Mouse (Mus musculus) layer of hippocampus, adult 18-20 months (tissue): ENCODE results near the gene Cbll1. TPM values are rescaled to one million over a fixed set of nuclear protein-coding genes. Genes with fewer than 3 reads are reported as not detected.
"Not testable (repeated sequence)": the region's sequence is repeated elsewhere in the genome, so short reads cannot be mapped to it uniquely, and the experiment has no call there.

Source experiments
- DNase-seq, 2 experiments: peaks; one replicate each; pipeline ENCODE4 v3.0.0; 2022; ENCODE audit warnings: low spot score in 2 of 2
- total RNA-seq, 2 experiments: library from RNA; stranded (reverse); gene quantifications; 2 replicates each; pipeline ENCODE4 v1.2.3; 2021

Gene Cbll1
- total RNA-seq, 2 experiments from 2014 or later: 25.3 to 26.8 TPM

DNA sequence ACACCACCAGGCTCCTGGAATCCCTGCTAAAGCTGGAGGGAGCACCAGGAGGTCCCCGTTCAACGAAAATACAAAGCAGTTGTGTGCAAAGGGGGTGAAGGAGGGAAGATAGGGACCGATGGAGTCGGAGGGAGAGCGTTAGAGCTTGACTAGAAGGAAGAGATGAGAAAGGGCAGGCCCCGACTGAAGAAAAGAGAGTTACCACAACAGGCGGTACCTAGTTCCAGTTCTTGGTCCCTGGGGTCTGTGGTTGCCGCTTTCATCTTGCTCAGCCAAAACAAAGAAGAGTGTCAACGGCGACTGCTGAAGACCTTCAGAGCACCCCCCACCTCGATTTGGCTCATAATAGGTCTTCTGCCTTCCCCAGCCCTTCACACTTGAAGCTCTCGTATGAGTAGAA lies 780 bp upstream of the Cbll1 start:
- DNase-seq: no peak

DNA sequence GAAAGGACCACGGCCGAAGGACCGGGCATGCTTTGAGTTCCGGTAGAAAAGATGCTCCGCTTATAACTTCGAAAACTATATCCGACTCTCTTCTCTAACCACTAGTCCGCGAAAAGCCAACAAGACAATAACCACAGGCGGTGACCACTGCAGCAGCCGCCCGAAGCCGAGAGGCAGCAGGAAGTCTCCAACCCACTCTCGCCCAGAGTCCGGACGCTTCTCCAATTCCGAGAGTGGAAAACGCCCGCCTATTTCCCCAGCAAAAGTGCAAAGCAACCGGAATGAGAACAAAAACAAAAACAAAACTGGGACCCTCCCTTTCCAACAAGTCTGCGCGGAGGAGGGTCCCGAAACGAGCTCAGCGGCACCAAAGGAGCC lies 491 bp downstream of the Cbll1 start:
- no peak for DNase-seq

DNA sequence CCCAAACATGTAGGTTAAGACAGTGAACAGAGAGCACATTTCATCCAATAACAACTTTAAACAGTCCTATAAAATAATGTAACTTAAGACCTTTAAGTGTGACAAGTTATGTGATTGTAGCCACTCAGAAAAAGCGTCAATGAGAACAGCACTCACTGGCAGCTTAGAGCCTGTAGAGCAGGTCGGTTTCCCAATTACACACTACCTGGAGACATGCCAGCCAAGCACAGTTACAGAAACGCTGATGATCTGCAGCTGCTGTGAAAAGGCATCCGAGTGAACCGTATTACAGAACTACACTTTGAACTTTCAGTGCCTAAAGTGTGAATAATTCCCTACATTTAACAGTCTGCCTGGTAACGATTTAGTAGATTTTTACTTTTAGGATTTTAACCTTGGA lies 13.0 kb downstream of the Cbll1 start:
- no peak for DNase-seq

GRCm38 (mm10) chr12:31478182-31478581 lies 21.2 kb downstream of the Cbll1 start:
- not testable (repeated sequence) for DNase-seq

DNA sequence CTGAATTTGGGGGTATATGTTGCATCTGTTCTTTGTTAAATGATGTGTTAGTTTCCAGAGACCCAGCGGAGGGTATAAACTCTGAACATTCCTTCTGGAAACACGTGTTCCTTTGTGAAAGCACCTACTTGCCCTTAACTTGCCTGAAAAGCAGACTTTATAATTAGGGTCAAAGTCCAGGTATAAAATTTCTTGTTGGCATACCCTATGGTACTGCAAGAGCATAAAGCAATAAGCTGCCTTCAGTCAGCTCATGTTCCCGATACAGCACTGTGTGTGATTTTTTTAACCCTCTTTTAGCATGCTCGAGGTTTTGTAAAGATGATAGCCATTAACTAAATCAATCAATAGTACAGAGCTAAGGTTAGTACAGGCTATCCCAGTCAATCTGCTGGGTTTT lies 36.8 kb downstream of the Cbll1 start:
- DNase-seq: no peak

GRCm38 (mm10) chr12:31461371-31461770 lies 38.0 kb downstream of the Cbll1 start:
- DNase-seq: no peak

DNA sequence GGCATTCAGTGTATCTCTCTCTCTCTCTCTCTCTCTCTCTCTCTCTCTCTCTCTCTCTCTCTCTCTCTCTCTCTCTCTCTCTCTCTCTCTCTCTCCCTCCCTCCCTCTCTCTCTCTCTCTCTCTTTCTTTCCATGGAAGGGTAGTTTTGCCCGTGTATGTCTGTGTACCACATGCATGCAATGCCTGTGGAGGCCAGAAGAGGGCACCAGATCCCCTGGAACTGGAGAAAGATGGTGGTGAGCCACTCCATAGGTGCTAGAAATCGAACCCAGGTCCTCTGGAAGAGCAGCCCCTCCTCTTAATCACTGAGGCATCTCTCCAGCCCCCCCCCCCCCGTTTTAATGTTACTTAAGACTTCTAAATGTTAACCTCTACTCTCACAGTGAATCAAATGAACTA lies 39.1 kb downstream of the Cbll1 start:
- DNase-seq: not testable (repeated sequence)

GRCm38 (mm10) chr12:31458474-31458873 lies 40.9 kb downstream of the Cbll1 start:
- DNase-seq: no peak

GRCm38 (mm10) chr12:31456271-31456670 lies 43.1 kb downstream of the Cbll1 start:
- DNase-seq: no peak

DNA sequence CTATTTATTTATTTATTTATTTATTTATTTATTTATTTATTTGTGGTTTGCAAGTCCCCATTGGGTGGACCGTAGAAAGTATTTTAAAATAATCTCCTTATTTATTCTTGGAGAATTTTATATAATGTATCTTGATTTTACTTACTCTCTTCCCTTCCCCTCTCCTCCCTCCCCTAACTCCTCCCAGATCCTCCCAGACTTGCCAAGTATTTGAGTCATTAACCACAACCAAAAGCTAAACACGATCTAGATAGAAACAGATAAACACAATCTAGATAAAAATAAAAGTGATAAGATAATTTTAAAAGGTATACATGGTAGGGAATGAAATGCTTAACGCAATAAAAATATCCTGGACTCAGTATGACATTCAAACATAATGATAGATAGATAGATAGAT lies 50.1 kb downstream of the Cbll1 start:
- no peak for DNase-seq

DNA sequence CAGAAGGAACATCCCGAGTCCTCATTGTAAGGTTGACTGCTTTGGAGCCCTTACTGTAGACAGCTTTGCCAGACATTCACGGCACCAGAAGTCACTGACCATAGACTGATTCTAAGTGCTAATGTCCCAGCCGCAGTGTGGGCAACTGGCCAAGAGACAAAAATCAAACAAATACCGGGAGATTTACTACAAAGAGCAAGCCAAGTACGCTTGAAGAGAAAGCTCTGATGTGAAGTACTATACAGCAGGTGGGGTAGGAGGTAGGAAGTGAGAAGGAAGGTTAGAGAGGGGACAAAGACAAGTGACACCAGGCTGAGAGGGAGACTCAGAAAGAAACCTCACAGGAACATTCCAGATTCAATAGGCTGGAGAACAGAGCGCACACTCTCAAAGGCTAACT lies 54.6 kb downstream of the Cbll1 start:
- DNase-seq: no peak

GRCm38 (mm10) chr12:31444131-31444546 lies 55.3 kb downstream of the Cbll1 start:
- no peak for DNase-seq

DNA sequence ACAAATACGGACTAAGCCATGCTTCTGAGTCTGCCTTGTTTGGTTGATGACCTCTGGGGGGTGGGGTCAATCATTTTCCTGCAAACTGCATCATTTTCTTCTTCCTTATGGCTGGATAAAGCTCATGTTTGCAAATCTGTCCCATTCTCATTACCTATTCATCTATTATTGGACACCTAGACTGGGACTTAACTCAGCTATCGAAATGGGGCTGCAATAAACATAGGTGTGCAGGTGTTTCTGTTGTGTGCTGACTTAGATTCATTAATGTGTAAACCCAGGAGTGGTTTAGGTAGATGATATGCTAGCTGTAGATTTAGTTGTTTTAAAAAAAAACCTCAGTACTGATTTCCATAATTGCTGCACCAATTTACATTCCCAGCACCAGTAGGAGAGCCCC lies 59.8 kb downstream of the Cbll1 start:
- DNase-seq: no peak

DNA sequence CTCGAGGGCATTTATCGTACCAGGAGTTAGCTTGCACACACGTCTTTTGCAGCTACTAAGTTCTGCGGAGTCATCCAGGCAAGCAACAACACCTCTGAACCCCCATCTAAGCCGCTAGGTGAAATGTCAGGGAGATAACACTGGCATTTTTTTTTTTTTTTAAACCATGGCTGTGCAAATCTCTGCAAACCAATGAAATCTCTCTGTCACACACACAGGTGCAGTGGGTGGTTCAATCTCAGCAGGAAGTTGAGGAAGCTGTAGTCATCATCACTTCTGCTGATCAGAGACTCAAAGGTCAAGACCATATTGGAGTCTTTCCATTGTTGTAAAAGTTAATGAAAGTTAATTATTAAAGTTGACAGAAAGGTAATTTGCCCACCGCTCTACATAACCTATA lies 61.6 kb downstream of the Cbll1 start:
- no peak for DNase-seq

Other genes with a start within 250 kb of the Cbll1 start
- 10 to 100 TPM; 34.9 to 38.1 TPM for gene Lamb1, start 234.4 kb downstream of the Cbll1 start, total RNA-seq
- gene Dld, start 148.2 kb downstream of the Cbll1 start, total RNA-seq: 100 to 1,000 TPM; 101 to 105 TPM
- gene Slc26a3, start 108.7 kb downstream of the Cbll1 start, total RNA-seq: under 1 TPM; 0.20 to 0.30 TPM
- gene Slc26a4, start 60.4 kb upstream of the Cbll1 start, total RNA-seq: 10 to 100 TPM; 11.5 to 12.0 TPM
- gene Bcap29, start 135.0 kb upstream of the Cbll1 start, total RNA-seq: 10 to 100 TPM; 37.6 to 44.9 TPM
- 10 to 100 TPM in 1 of 2 experiments, 1 to 10 TPM in 1; 7.9 to 13.0 TPM for gene Dus4l, start 155.2 kb upstream of the Cbll1 start, total RNA-seq
- 10 to 100 TPM; 63.6 to 64.7 TPM for gene Cog5, start 155.3 kb upstream of the Cbll1 start, total RNA-seq
- gene Gpr22, start 214.3 kb upstream of the Cbll1 start, total RNA-seq: 10 to 100 TPM; 73.3 to 79.9 TPM